Mouse (Mus musculus): ENCODE data around the gene Zbtb22. TPM values are rescaled to one million over a fixed set of nuclear protein-coding genes. Genes with fewer than 3 reads are reported as not detected.

Zbtb22 gene
- total RNA-seq, 2 experiments from 2014 or later: 13.5 to 16.1 TPM

DNA sequence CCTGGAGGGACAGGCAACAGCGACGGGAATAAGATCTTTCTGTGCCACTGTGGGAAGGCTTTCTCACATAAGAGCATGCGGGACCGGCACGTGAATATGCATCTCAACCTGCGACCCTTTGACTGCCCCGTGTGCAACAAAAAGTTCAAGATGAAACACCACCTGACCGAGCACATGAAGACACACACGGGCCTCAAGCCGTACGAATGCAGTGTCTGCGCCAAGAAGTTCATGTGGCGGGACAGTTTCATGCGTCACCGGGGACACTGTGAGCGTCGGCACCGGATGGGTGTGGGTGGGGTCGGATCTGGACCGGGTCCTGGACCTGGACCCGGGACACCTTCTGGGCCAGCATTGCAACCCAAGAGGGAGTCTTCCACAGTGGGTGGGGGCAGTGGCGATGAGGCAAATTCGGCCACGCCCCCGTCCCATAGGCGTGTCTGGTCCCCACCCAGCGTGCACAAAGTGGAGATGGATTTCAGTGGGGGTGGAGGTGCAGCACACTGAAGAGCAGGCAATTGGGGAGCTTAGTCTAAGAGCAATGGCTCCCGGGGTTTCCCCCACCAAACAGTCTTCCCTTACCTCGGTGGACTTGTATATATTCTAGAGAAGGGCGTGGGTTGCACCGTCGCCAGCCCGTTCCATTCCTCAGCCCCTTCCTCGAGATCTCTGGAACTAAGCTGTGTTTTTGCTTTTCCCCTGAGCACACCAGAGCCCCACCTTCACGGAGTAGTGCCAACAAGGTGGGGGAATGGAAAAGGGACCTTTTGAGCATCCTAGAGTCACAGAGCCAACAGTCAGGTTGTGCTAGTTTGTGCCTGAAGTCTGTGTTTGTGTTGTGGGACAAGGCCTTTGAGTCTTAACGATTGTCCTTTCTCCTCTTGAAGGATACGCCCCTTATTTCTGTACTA, 2.8 kb downstream of the Zbtb22 start:
- intact Hi-C loops (cut with DNase I; ENCODE audit: low total_unique reads): no loop called here
- DNase-seq: peak; percentile 36

DNA sequence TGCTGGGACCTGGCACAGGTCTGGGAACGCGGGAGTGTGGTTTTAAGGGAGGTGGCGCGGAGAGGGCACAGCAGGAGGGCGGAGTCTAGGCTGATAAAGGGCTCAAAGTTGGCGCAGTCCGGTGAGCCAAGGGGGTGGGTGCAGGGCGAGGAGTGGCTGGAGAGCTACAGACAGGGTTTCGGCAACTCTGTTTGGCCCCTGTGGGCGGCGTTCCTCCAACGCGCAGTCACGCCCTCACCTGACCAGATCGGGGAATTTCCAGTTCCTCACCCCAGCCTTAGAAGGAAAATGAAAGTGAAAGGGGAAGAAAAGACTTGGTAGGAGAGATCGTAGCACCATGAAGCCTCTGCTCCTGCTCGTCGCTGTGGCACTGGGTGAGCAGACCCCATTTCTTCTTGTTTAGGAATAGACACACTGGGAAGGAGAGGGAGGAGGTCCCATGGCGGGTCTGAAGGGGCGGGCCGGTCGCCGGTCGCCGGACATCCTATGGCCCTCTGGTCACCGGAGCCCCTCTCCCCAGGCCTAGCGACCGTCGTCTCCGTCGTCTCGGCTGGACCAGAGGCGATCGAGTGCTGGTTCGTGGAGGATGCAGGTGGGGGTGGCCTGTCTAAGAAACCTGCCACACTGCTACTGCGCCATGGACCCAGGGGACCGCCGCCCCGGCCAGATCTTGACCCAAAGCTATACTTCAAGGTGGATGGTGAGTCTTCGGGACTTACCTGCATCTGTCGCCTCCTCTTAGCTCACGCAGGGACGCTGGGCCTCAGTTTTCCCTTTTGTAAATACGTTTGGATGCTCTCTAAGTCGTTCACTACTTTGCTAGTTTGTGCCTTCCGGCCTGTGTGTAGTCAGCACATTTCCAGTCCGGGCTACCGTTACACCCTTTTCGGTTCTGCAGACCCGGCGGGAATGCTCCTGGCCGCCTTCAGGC, 3.9 kb downstream of the Zbtb22 start:
- intact Hi-C loops (cut with DNase I; ENCODE audit: low total_unique reads): no loop called here
- peak; percentile 75 for DNase-seq

DNA sequence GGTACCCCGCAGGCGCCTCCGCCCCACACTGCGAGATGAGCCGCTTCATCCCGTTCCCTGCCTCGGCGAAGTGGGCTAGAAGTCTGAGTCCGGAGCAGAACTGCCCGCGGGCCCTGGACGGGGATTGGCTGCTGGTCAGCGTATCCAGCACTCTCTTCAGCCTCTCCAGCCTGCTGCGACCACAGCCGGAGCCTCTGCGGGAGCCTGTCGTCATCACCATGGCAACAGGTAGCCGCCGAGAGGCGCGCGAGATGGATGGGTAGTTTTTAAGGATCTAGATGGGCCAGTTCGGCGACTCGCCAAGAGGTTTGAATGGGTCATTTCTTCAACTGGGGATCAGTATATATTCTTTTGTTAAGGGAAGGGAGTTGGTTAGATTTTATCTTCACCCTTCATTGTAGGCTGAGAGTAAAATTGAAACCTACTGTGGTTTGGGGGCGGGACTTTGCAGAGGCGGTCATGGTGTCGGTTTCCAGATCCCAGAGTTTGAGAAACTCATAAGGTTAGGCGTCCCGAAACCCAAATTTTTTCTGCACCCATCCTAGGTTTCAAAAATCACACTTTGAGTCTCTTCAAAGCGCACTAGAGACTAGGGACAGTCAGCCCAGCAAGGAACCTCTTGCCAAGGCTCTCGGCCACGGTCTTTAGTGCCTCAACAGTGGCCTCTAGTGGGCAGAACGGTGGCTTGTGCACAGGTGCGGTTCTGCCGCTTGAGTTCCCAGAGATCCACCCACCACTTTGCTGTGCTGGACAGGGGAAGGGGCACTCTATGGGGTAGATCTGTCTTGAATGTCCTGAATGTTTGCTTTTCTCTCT, 4.8 kb downstream of the Zbtb22 start:
- intact Hi-C loops (cut with DNase I; ENCODE audit: low total_unique reads): no loop called here
- peak; percentile 83 for DNase-seq

DNA sequence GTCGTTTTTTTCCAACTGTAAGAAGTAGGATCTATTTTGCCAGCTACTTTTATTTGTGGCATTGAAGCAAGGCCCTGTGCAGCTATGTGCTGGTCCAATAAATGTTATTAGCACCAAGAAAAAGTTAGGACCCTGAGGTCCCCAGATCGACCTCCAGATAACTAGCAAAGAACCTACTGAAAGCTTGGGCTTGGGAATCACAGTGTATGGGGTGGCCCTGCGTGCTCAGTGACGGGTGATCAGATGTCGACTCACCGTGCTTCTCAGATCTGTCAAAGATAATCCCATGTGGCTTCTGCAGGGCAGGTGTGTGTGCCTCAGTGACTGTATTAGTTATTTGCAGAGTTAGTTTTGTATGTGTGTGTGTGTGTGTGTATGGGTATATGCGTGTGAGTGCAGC, 5.7 kb downstream of the Zbtb22 start:
- intact Hi-C loops (cut with DNase I; ENCODE audit: low total_unique reads): no loop called here
- DNase-seq: no peak

DNA sequence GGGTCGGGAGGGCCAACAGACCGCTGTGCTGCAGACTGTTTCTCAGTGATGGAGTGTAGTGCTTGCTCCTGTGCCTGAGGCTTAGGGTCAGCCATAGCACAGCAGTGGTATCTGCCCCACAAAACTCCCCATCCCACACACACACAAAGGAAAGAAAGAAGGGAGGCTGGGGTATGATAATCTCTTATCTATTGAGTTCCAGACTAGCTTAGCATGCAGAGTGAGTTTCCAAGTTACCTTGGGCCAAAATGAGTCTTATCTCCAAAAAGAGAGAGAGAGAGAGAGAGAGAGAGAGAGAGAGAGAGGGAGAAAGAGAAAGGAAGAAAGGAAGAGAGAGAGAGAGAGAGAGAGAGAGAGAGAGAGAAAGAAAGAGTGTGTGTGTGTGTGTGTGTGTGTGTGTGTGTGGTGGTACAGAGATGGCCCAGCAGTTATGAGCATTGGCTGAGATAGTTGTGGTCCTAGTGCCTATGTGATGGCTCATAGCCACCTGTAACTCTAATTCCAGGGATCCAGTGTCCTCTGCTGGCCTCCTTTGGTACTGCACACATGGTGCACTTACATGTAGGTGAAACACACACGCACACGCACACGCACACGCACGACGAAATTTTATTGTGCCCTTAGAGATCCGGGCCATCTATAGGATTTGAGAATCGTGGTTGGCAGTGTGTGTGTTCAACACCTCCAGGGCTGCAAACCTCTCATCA, 9.0 kb downstream of the Zbtb22 start:
- intact Hi-C loops (cut with DNase I; ENCODE audit: low total_unique reads): no loop called here
- peak; percentile 13 for DNase-seq

DNA sequence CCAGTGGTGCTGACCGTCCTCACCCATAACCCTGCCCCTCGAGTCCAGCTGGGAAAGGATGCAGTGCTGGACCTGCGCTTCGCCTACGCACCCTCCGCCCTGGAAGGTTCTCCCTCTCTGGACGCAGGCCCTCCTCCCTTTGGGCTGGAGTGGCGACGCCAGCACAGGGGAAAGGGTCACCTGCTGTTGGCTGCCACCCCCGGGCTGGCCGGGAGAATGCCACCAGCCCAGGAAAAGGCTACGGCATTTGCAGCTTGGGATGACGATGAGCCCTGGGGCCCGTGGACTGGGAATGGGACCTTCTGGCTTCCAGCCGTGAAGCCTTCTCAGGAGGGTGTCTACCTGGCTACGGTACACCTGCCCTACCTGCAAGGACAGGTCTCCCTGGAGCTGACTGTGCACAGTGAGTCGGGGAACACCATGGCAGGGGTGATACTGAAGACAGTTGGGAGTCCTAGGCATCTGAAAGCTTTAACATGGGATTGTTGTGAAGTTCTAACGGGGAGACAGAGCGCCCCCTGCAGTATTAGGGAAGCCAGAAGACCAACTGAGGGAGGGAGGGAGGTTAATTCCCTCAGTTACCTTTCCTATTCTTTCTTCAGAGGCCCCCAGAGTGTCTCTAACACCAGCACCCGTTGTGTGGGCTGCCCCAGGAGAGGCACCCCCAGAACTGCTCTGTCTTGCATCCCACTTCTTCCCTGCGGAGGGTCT, 9.9 kb downstream of the Zbtb22 start:
- intact Hi-C loops (cut with DNase I; ENCODE audit: low total_unique reads): no loop called here
- peak; percentile 7 for DNase-seq

DNA sequence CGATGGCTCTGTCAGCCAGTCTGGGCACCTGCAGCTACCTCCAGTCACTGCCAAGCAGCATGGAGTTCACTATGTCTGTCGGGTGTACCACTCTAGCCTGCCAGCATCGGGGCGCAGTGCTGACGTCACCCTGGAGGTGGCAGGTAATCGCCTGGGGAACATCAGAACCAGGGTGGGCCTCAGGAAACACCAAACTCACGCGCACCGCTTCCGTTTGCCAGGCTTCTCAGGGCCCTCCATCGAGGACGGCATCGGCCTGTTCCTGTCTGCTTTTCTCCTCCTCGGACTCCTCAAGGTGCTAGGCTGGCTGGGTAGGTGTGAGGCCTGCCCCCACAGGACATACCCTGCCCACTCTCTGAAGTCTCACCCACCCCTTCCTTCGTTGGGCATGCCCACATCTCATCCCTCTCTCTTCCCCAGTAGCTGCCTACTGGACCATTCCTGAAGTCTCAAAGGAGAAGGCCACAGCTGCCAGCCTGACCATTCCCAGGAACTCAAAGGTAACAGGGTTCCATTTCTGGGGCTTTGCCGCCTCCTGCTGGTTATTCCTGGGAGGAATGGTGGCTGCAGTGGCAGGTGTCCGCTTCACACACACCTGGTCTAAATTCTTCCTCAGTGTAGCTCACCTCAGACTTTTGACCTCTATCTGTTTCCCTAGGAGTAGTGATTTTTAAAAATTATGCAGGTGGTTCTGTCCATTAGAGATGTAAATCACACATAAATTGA, 10.7 kb downstream of the Zbtb22 start:
- intact Hi-C loops (cut with DNase I; ENCODE audit: low total_unique reads): no loop called here
- DNase-seq: no peak

DNA sequence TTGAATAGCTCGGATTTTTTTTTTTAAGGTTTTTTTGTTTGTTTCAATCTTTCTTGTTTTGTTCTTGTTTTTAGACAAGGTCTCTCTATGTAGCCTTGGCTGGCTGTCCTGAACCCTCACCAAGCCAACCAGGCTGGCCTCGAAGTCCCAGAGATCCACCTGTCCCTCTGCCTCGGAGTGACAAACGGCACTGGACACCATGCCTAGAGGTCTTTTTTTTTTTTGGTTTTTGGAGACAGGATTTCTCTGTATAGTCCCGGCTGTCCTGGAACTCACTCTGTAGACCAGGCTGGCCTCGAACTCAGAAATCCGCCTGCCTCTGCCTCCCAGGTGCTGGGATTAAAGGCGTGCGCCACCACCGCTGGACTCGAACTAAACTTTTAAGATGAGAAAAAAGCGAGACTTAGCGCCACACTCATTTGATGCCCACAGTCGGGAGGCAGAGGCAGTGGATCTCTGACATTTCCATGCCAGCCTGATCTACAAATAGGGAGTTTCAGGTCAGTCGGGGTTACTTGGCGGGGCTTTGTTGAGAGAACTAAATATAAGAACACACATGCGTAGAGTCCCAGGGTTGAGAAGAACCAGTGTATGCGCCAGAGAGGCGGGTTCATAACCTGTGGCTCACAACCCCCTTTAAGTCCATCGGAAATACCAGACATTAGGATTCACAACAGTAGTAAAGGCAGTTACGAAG, 12.7 kb downstream of the Zbtb22 start:
- intact Hi-C loops (cut with DNase I; ENCODE audit: low total_unique reads): no loop called here
- no peak for DNase-seq

DNA sequence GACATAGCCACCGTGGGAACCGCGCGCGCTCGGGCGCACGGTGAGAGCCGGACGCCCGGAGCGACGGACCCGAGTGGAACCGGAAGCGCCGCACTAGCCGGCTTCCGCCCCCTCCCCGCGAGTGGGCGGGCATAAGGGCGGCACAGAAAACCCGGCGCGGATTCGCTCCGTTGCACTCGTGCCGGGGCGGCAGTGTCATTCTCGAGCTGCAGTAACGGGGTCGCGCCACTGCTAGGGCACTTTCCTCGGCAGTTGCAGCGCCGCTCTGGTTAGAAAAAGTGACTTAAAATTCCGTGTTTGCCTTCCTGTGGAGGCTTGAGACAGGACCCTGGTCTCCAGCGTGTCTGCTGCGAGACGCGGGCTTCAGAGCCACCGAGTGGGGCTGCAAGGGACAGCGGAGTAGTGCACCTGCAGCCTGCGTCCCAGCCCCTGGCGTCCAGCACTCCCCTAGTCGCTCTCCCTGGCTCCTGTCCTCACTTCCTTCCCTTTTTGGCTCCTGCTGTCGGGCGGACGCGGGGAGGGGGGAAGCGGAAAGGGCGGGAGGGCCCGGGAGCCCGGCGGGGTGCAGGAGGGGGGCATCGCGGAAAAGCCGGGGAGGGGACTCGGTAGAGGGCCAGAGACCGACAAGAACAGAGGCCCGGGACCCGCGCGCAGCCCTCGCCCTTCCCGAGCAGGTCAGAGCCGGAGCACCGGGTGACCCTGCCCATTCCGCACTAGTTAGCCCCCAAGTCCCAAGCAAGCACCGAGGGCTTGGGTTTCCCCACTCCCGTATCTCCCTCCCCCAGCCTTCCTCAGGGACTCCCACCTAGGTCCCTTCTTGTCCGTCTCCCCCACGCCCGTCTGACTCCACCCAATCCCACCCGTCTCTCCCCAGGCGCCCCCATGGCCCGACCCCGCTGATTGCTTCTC, 13.9 kb downstream of the Zbtb22 start, which contains the start of gene Rgl2:
Gene Rgl2 (plus strand): TSS at position 173 of the 909 bp plus-strand sequence.
- DNase-seq: peak; percentile 94
- intact Hi-C loops (cut with DNase I; ENCODE audit: low total_unique reads): no loop called here

DNA sequence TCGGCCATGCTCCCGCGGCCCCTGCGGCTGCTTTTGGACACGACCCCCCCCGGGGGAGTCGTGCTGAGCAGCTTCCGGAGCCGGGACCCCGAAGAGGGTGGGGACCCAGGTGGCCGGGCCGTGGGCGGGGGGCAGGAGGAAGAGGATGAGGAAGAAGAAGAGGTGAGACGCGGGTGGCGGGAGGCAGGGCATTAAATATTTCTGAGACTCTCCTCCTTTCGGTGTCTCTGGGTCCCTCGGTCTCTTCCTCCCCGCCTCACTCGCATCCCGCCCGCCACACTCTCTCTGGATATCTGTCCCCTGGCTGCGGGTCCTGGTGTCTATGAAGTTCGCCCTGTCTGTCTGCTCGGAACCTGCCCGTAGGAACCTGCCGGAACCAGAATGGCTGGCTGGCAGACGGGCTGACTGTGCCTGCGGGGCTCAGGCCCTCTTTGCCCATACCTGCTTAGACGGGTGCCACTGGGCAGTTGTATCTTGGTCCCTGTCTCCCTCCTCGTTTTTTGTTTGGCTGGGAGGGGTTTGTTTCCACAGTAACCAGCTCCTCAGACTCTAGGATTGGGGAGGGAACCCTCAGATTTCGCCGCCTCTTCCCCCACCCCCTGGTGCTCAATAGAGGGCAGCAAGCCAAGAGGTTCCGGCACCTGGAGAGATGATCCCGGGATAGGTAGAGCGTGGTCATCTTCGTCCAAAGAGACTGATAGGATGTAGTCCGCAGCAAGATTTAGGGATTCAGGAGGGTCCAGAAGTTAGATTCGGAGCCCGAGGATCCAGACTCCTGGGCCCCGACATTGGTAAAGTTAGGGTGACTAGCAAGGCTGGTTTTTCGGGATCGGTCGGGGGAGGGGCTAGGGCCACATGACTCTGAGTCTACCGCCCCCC, 14.8 kb downstream of the Zbtb22 start:
- intact Hi-C loops (cut with DNase I; ENCODE audit: low total_unique reads): no loop called here
- DNase-seq: no peak

DNA sequence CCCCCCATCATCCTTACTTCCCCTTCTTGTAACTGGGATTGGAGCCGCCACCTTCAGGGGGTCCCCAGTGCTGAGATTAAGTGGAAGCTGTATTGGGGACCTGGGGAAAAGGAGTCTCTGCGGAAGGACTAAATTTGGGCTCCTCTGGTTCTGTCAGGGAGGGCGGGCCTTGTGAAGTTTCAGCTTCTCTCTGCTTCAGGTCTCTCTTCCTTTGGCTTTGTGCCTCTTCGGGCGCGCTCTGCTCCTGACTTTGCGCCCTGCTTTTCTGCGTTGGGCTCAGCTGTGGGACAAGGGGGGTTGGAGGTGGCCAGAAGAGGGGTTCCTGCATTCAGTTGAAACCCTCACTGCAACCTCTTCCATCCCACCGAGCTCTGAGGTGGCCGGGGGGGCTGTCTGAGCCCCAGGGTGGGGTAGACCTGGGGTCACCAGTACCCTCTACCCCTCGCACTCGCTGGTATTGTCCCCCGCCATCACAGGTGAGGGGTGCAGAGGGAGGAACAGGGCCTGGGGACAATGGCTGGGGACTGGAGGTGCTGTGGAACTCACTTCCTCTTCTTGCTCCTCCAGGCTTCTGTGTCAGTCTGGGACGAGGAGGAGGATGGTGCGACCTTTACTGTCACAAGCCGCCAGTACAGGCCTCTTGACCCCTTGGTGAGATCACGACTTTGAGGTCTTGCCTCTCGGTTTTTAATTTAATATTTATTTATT, 15.6 kb downstream of the Zbtb22 start:
- intact Hi-C loops (cut with DNase I; ENCODE audit: low total_unique reads): no loop called here
- DNase-seq: no peak

DNA sequence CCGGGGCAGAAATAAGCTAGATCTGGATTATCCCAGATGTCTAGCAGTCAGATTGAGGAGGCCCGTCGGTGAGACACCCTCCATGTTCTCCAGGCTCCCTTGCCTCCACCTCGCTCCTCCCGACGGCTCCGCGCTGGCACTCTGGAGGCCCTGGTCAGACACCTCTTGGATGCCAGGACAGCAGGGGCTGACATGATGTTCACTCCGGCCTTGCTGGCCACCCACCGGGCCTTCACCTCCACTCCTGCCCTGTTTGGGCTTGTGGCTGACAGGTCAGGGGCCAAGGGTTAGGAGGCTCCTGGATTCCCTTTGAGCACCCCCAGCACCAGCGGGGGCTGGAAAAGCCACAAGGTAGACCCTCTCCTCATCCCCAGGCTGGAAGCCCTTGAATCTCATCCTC, 16.2 kb downstream of the Zbtb22 start:
- DNase-seq: no peak
- intact Hi-C loops (cut with DNase I; ENCODE audit: low total_unique reads): no loop called here

DNA sequence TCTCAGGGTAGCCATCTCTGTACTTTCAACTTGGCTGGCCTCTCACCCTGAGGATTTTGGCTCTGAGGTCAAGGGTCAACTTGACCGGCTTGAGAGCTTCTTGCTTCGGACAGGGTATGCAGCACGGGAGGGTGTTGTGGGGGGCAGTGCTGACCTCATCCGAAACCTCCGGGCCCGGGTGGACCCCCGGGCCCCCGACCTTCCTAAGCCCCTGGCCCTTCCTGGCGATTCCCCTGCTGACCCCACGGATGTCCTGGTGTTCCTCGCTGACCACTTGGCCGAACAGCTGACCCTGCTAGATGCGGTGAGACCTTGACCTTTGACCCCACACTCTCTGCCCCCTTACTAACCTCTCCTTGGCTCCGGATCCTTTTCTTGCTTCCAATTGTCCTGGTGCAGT, 16.7 kb downstream of the Zbtb22 start:
- DNase-seq: no peak
- intact Hi-C loops (cut with DNase I; ENCODE audit: low total_unique reads): no loop called here

DNA sequence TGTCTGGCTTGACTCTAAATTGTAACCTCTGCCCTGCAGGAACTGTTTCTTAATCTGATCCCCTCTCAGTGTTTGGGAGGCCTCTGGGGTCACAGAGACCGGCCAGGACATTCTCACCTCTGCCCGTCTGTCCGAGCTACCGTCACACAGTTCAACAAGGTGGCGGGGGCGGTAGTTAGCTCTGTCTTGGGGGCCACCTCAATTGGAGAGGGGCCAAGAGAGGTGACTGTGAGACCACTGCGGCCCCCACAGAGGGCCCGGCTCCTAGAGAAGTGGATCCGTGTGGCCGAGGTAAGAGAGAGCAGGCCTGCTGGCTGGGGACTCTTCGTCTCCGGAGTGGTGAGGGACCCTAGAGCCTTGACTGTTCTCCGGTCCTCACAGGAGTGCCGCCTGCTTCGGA, 17.3 kb downstream of the Zbtb22 start:
- DNase-seq: no peak
- intact Hi-C loops (cut with DNase I; ENCODE audit: low total_unique reads): no loop called here

All from gastrocnemius, postnatal 14 days (tissue).